Mouse (Mus musculus): ENCODE measurements around the gene Tmsb10.

GRCm38 (mm10) chr6:72937859-72938258 is 20.7 kb downstream of the Tmsb10 start:
- TF ChIP-seq CTCF (IDR thresholded peaks at IDR 0.05 in 2 of 3, conservative IDR thresholded peaks at IDR 0.05 in 1 of 3; ENCODE audit: control insufficient read depth in 1 of 3, insufficient read depth in 1 of 3, low read depth in 2 of 3, low read length in 3 of 3, poor library complexity in 1 of 3, severe bottlenecking in 1 of 3) (no peak), SMC3 (IDR thresholded peaks at IDR 0.05; ENCODE audit: low read depth, low read length) (no peak), MXI1 (IDR thresholded peaks at IDR 0.05; ENCODE audit: low read depth, low read length) (no peak), POLR2A (IDR thresholded peaks at IDR 0.05; ENCODE audit: control insufficient read depth in 1 of 2, insufficient read depth in 1 of 2, low read depth in 1 of 2, low read length in 2 of 2, poor library complexity in 1 of 2) (no peak), HCFC1 (IDR thresholded peaks at IDR 0.05; ENCODE audit: low read depth, low read length) (no peak), MAZ (IDR thresholded peaks at IDR 0.05; ENCODE audit: low read depth, low read length) (no peak), E2F4 (IDR thresholded peaks at IDR 0.05; ENCODE audit: borderline replicate concordance, low read depth, low read length) (no peak), USF2 (IDR thresholded peaks at IDR 0.05; ENCODE audit: borderline replicate concordance in 1 of 2, insufficient read depth in 1 of 2, low read depth in 1 of 2, low read length in 2 of 2) (no peak), ETS1 (IDR thresholded peaks at IDR 0.05; ENCODE audit: low read depth, low read length) (no peak), UBTF (IDR thresholded peaks at IDR 0.05; ENCODE audit: borderline replicate concordance, insufficient read depth, low read depth, low read length) (no peak), MYC (IDR thresholded peaks at IDR 0.05; ENCODE audit: low read depth, low read length) (no peak)
